Mouse (Mus musculus): Measurements from ENCODE around the gene Zfyve9.
A peak's percentile ranks its signal among the peaks of the same experiment; 100 is the strongest.

Zfyve9 gene

GRCm38 (mm10) chr4:108780057-108780863 lies at the start of gene Zfyve9:
Zfyve9 (minus strand) TSS chr4:108780798.
- DNase-seq (ENCODE audit: low read depth in 1 of 2, low spot score in 2 of 2): peak; percentile 11 to 65

GRCm38 (mm10) chr4:108826643-108827042 lies 46.0 kb upstream of the Zfyve9 start:
- DNase-seq (ENCODE audit: low read depth in 1 of 2, low spot score in 2 of 2): no peak

GRCm38 (mm10) chr4:108826096-108826495 lies 45.5 kb upstream of the Zfyve9 start:
- no peak for DNase-seq (ENCODE audit: low read depth in 1 of 2, low spot score in 2 of 2)

GRCm38 (mm10) chr4:108825677-108826076 lies 45.1 kb upstream of the Zfyve9 start:
- DNase-seq (ENCODE audit: low read depth in 1 of 2, low spot score in 2 of 2): no peak

- DNase-seq (ENCODE audit: low read depth in 1 of 2, low spot score in 2 of 2): no peak
Observed at GRCm38 (mm10) chr4:108811550-108811949, 31.0 kb upstream of the Zfyve9 start.

GRCm38 (mm10) chr4:108811142-108811541 lies 30.5 kb upstream of the Zfyve9 start:
- DNase-seq (ENCODE audit: low read depth in 1 of 2, low spot score in 2 of 2): no peak

- DNase-seq (ENCODE audit: low read depth in 1 of 2, low spot score in 2 of 2): no peak
Observed at GRCm38 (mm10) chr4:108803535-108803934, 22.9 kb upstream of the Zfyve9 start.

- DNase-seq (ENCODE audit: low read depth in 1 of 2, low spot score in 2 of 2): no peak
Observed at GRCm38 (mm10) chr4:108798083-108798830, 17.7 kb upstream of the Zfyve9 start.

- no peak for DNase-seq (ENCODE audit: low read depth in 1 of 2, low spot score in 2 of 2)
Observed at GRCm38 (mm10) chr4:108796701-108797100, 16.1 kb upstream of the Zfyve9 start.

GRCm38 (mm10) chr4:108793941-108794340 lies 13.3 kb upstream of the Zfyve9 start:
- no peak for DNase-seq (ENCODE audit: low read depth in 1 of 2, low spot score in 2 of 2)

GRCm38 (mm10) chr4:108790507-108790906 lies 9.9 kb upstream of the Zfyve9 start:
- DNase-seq (ENCODE audit: low read depth in 1 of 2, low spot score in 2 of 2): no peak

- DNase-seq (ENCODE audit: low read depth in 1 of 2, low spot score in 2 of 2): peak; percentile 45 to 52
Observed at GRCm38 (mm10) chr4:108789258-108789936, 8.8 kb upstream of the Zfyve9 start.

GRCm38 (mm10) chr4:108782421-108783085 lies 2.0 kb upstream of the Zfyve9 start:
- DNase-seq (ENCODE audit: low read depth in 1 of 2, low spot score in 2 of 2): no peak

- no peak for DNase-seq (ENCODE audit: low read depth in 1 of 2, low spot score in 2 of 2)
Observed at GRCm38 (mm10) chr4:108781596-108781995, 998 bp upstream of the Zfyve9 start.

- no peak for DNase-seq (ENCODE audit: low read depth in 1 of 2, low spot score in 2 of 2)
Observed at GRCm38 (mm10) chr4:108780864-108781205, 237 bp upstream of the Zfyve9 start.

- no peak for DNase-seq (ENCODE audit: low read depth in 1 of 2, low spot score in 2 of 2)
Observed at GRCm38 (mm10) chr4:108779763-108780056, 888 bp downstream of the Zfyve9 start.

GRCm38 (mm10) chr4:108768527-108768926 lies 12.1 kb downstream of the Zfyve9 start:
- DNase-seq (ENCODE audit: low read depth in 1 of 2, low spot score in 2 of 2): no peak

- DNase-seq (ENCODE audit: low read depth in 1 of 2, low spot score in 2 of 2): no peak
Observed at GRCm38 (mm10) chr4:108759583-108759982, 21.0 kb downstream of the Zfyve9 start.

GRCm38 (mm10) chr4:108746160-108746873 lies 34.3 kb downstream of the Zfyve9 start:
- no peak for DNase-seq (ENCODE audit: low read depth in 1 of 2, low spot score in 2 of 2)

GRCm38 (mm10) chr4:108731582-108731981 lies 49.0 kb downstream of the Zfyve9 start:
- no peak for DNase-seq (ENCODE audit: low read depth in 1 of 2, low spot score in 2 of 2)

- DNase-seq (ENCODE audit: low read depth in 1 of 2, low spot score in 2 of 2): no peak
Observed at GRCm38 (mm10) chr4:108730450-108730849, 50.1 kb downstream of the Zfyve9 start.

Measured in monocyte, adult 2 months (primary cell).